Mouse (Mus musculus): ENCODE data around the gene Pax5.

DNA sequence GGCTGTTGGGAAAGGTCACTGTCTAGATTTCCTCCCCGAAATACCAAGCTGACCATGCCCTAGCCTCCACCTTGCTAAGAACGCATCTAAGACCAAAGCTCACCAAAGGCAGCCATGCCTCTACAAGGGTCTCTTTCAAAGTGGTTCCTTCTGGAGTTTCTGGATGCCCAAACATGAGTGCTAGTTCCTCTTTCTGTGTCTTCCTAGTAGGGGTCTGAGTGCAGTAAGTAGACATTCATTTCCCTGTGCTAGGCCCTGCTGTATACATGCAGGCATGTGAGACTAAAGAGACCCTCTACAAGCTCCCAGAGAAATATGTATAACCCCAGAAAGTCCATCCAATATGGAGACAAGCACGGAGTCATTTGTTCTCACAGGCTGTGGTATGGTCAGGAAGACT lies 97.9 kb downstream of the Pax5 start:
- no peak for TF ChIP-seq POLR2A (IDR thresholded peaks at IDR 0.05; ENCODE audit: low read depth, low read length)
- no peak for TF ChIP-seq CTCF (conservative IDR thresholded peaks at IDR 0.05; ENCODE audit: insufficient read depth, insufficient read length, low read depth, low read length)
